Mouse (Mus musculus) layer of hippocampus, adult 18-20 months (tissue): Measurements from ENCODE around the gene Rxfp1. TPM values are rescaled to one million over a fixed set of nuclear protein-coding genes. Genes with fewer than 3 reads are reported as not detected.
"Not testable (repeated sequence)": the region's sequence is repeated elsewhere in the genome, so short reads cannot be mapped to it uniquely, and the experiment has no call there.

Experiments
- DNase-seq, 2 experiments: peaks; one replicate each; pipeline ENCODE4 v3.0.0; 2022; ENCODE audit warnings: low spot score in 2 of 2
- long read RNA-seq: library from polyadenylated mRNA; stranded (forward); transcript quantifications from one replicate; pipeline ENCODE4 v2.0.0, GENCODE M21; 2021
- total RNA-seq, 2 experiments: library from RNA; stranded (reverse); gene quantifications; 2 replicates each; pipeline ENCODE4 v1.2.3; 2021

The Rxfp1 gene
- 1 to 10 TPM; 6.5 to 8.4 TPM for total RNA-seq
- long read RNA-seq, full-length matches to known transcripts, result 2 of 9 reads
- long read RNA-seq, partial matches to known transcripts, result 3 of 9 reads
- long read RNA-seq, other reads (novel, unspliced or antisense), result 4 of 9 reads

- DNase-seq, result no peak
Observed at GRCm38 (mm10) chr3:79737780-79738179, at the start of gene Rxfp1. Gene Rxfp1 (minus strand): TSS chr3:79737880.

GRCm38 (mm10) chr3:79784362-79784736 is 46.7 kb upstream of the Rxfp1 start:
- no peak for DNase-seq

GRCm38 (mm10) chr3:79783630-79784361 is 46.1 kb upstream of the Rxfp1 start:
- no peak for DNase-seq

GRCm38 (mm10) chr3:79772701-79773100 is 35.0 kb upstream of the Rxfp1 start:
- no peak for DNase-seq

GRCm38 (mm10) chr3:79753736-79754135 is 16.1 kb upstream of the Rxfp1 start:
- no peak for DNase-seq

GRCm38 (mm10) chr3:79746585-79746984 is 8.9 kb upstream of the Rxfp1 start:
- no peak for DNase-seq

- peak; percentile 28 to 70 for DNase-seq
Observed at GRCm38 (mm10) chr3:79745101-79745500, 7.4 kb upstream of the Rxfp1 start.

- DNase-seq, result peak in 1 of 2 experiments; percentile 10
Observed at GRCm38 (mm10) chr3:79744415-79744814, 6.7 kb upstream of the Rxfp1 start.

GRCm38 (mm10) chr3:79740351-79740750 is 2.7 kb upstream of the Rxfp1 start:
- DNase-seq, result no peak

- no peak for DNase-seq
Observed at GRCm38 (mm10) chr3:79738451-79738850, 771 bp upstream of the Rxfp1 start.

- no peak for DNase-seq
Observed at GRCm38 (mm10) chr3:79726506-79727075, 11.1 kb downstream of the Rxfp1 start.

GRCm38 (mm10) chr3:79720756-79721484 is 16.8 kb downstream of the Rxfp1 start:
- DNase-seq, result no peak

- no peak for DNase-seq
Observed at GRCm38 (mm10) chr3:79706436-79706835, 31.2 kb downstream of the Rxfp1 start.

- DNase-seq, result peak in 1 of 2 experiments; percentile 7
Observed at GRCm38 (mm10) chr3:79703135-79703534, 34.5 kb downstream of the Rxfp1 start.

- peak in 1 of 2 experiments; percentile 12 for DNase-seq
Observed at GRCm38 (mm10) chr3:79691957-79692356, 45.7 kb downstream of the Rxfp1 start.

- DNase-seq, result no peak
Observed at GRCm38 (mm10) chr3:79690111-79690651, 47.5 kb downstream of the Rxfp1 start.

GRCm38 (mm10) chr3:79688101-79688500 is 49.6 kb downstream of the Rxfp1 start:
- DNase-seq, result not testable (repeated sequence)

- no peak for DNase-seq
Observed at GRCm38 (mm10) chr3:79683529-79683928, 54.2 kb downstream of the Rxfp1 start.

- no peak for DNase-seq
Observed at GRCm38 (mm10) chr3:79682351-79683132, 55.1 kb downstream of the Rxfp1 start.

- DNase-seq, result no peak
Observed at GRCm38 (mm10) chr3:79676411-79676810, 61.3 kb downstream of the Rxfp1 start.

GRCm38 (mm10) chr3:79674641-79675040 is 63.0 kb downstream of the Rxfp1 start:
- DNase-seq, result no peak
